Mouse (Mus musculus) forebrain, embryonic 12.5 days (tissue): ENCODE measurements around the gene Dnaja3. TPM values are rescaled to one million over a fixed set of nuclear protein-coding genes. Genes with fewer than 3 reads are reported as not detected.
A peak's percentile ranks its signal among the peaks of the same experiment; 100 is the strongest.

ENCODE experiments used
- ATAC-seq: fragments of 200-750 bp; cut with Nextera tagmentation; 2 replicates; pipeline ENCODE4 v1.8.0; 2017; ENCODE audit warnings: moderate TSS enrichment; ENCODE audit not compliant: low FRiP score
- H3K27ac ChIP-seq: fragments of 300-500 bp; sonication (generic); 2 replicates; pipeline ENCODE4 v1.5.1; 2016; ENCODE audit warnings: mild to moderate bottlenecking
- H3K27me3 ChIP-seq: fragments of 300-500 bp; sonication (generic); 2 replicates; pipeline ENCODE4 v1.6.1; 2016; ENCODE audit warnings: mild to moderate bottlenecking
- H3K36me3 ChIP-seq: fragments of 300-500 bp; sonication (generic); replicated peaks from 2 replicates; pipeline ENCODE4 v1.6.1; 2016; ENCODE audit warnings: mild to moderate bottlenecking
- H3K4me1 ChIP-seq: fragments of 300-500 bp; sonication (generic); 2 replicates; pipeline ENCODE4 v1.6.1; 2016
- H3K4me2 ChIP-seq: fragments of 300-500 bp; sonication (generic); 2 replicates; pipeline ENCODE4 v1.6.1; 2016; ENCODE audit warnings: mild to moderate bottlenecking, moderate library complexity
- H3K4me3 ChIP-seq: fragments of 300-500 bp; sonication (generic); replicated peaks from 2 replicates; pipeline ENCODE4 v1.5.1; 2016; ENCODE audit warnings: mild to moderate bottlenecking
- H3K9ac ChIP-seq: fragments of 300-500 bp; sonication (generic); 2 replicates; pipeline ENCODE4 v1.6.1; 2016; ENCODE audit warnings: mild to moderate bottlenecking
- H3K9me3 ChIP-seq: fragments of 300-500 bp; sonication (generic); 2 replicates; pipeline ENCODE4 v1.6.1; 2016
- WGBS: fragments of 180-500 bp; shearing (Covaris S2); methylation state at CpG from one replicate; pipeline ENCODE4 v1.1.7; 2016; 5-methylcytosine and 5-hydroxymethylcytosine counted together
- polyA plus RNA-seq: library from polyadenylated mRNA; unstranded; fragments of >200 nt; fragmentation: Nextera tagmentation; extraction: Ambion mirVana; gene quantifications from 2 replicates; pipeline ENCODE4 v1.2.1, GENCODE M21; 2016

Dnaja3 gene
- polyA plus RNA-seq, 1 experiment from 2014 or later: 51.4 TPM

- Histone ChIP-seq H3K4me1 (peaks cover 15% of the 10 kb centered on the region), H3K36me3 (peaks cover 74% of the 10 kb centered on the region)
- 89% methylated on average over 5 of the region's 5 CpGs for WGBS
These were observed 28.6 kb upstream of the Dnaja3 start for GRCm38 (mm10) chr16:4611193-4611592.

GRCm38 (mm10) chr16:4611676-4612075 is 28.1 kb upstream of the Dnaja3 start:
- WGBS: 91% methylated on average over 7 of the region's 7 CpGs
- ATAC-seq: no peak

More at GRCm38 (mm10) chr16:4611193-4611592, 28.6 kb upstream of the Dnaja3 start:
- no peaks in the 10 kb centered on the region for H3K9me3 ChIP-seq
- no peak overlapping the region for H3K27ac ChIP-seq
- no peaks in the 10 kb centered on the region for H3K27me3 ChIP-seq
- no peak overlapping the region for H3K9ac ChIP-seq
- ATAC-seq: no peak
- no peak overlapping the region for H3K4me3 ChIP-seq
- no peak overlapping the region for H3K4me2 ChIP-seq

GRCm38 (mm10) chr16:4613736-4614135 is 26.1 kb upstream of the Dnaja3 start:
- 93% methylated on average over 9 of the region's 9 CpGs for WGBS

More at GRCm38 (mm10) chr16:4611676-4612075, 28.1 kb upstream of the Dnaja3 start:
- no peak overlapping the region for H3K27ac ChIP-seq
- H3K9ac ChIP-seq: no peak overlapping the region
- H3K27me3 ChIP-seq: no peaks in the 10 kb centered on the region
- H3K4me2 ChIP-seq: no peak overlapping the region
- no peaks in the 10 kb centered on the region for H3K9me3 ChIP-seq
- H3K36me3 ChIP-seq: peaks cover 76% of the 10 kb centered on the region
- peaks cover 10% of the 10 kb centered on the region for H3K4me1 ChIP-seq
- H3K4me3 ChIP-seq: no peak overlapping the region

GRCm38 (mm10) chr16:4614639-4615038 is 25.1 kb upstream of the Dnaja3 start:
- 90% methylated on average over 3 of the region's 3 CpGs for WGBS
- H3K36me3 ChIP-seq: peaks cover 82% of the 10 kb centered on the region

More at GRCm38 (mm10) chr16:4613736-4614135, 26.1 kb upstream of the Dnaja3 start:
- H3K4me3 ChIP-seq: no peak overlapping the region
- no peaks in the 10 kb centered on the region for H3K27me3 ChIP-seq
- ATAC-seq: no peak
- no peak overlapping the region for H3K27ac ChIP-seq
- no peak overlapping the region for H3K9ac ChIP-seq
- H3K4me1 ChIP-seq: no peaks in the 10 kb centered on the region
- H3K9me3 ChIP-seq: no peaks in the 10 kb centered on the region
- no peak overlapping the region for H3K4me2 ChIP-seq
- H3K36me3 ChIP-seq: peaks cover 86% of the 10 kb centered on the region

GRCm38 (mm10) chr16:4615297-4615696 is 24.5 kb upstream of the Dnaja3 start:
- Histone ChIP-seq H3K4me1 (no peaks in the 10 kb centered on the region), H3K9me3 (no peaks in the 10 kb centered on the region), H3K4me2 (no peak overlapping the region), H3K27me3 (no peaks in the 10 kb centered on the region), H3K36me3 (peaks cover 76% of the 10 kb centered on the region), H3K27ac (no peak overlapping the region), H3K4me3 (no peak overlapping the region), H3K9ac (no peak overlapping the region; the same call in 1 of the 2 replicates)
- 89% methylated on average over 1 of the region's 1 CpGs for WGBS
- ATAC-seq: no peak

More at GRCm38 (mm10) chr16:4614639-4615038, 25.1 kb upstream of the Dnaja3 start:
- no peaks in the 10 kb centered on the region for H3K4me1 ChIP-seq
- no peak overlapping the region for H3K9ac ChIP-seq
- H3K9me3 ChIP-seq: no peaks in the 10 kb centered on the region
- no peak overlapping the region for H3K4me3 ChIP-seq
- no peak for ATAC-seq
- H3K27ac ChIP-seq: no peak overlapping the region
- H3K27me3 ChIP-seq: no peaks in the 10 kb centered on the region
- no peak overlapping the region for H3K4me2 ChIP-seq

- 86% methylated on average over 4 of the region's 4 CpGs for WGBS
- no peak for ATAC-seq
- H3K36me3 ChIP-seq: peaks cover 63% of the 10 kb centered on the region
These were observed 23.0 kb upstream of the Dnaja3 start for GRCm38 (mm10) chr16:4616829-4617228.

GRCm38 (mm10) chr16:4624074-4624473 is 15.7 kb upstream of the Dnaja3 start:
- H3K27me3 ChIP-seq: no peaks in the 10 kb centered on the region
- peaks cover 23% of the 10 kb centered on the region for H3K4me1 ChIP-seq
- H3K27ac ChIP-seq: peak overlapping the region; percentile 80
- H3K4me3 ChIP-seq: peak overlapping the region; percentile 78
- 20% methylated on average over 9 of the region's 9 CpGs for WGBS
- H3K36me3 ChIP-seq: peaks cover 7% of the 10 kb centered on the region; the same call in 1 of the 2 replicates
- peak overlapping the region; percentile 77 for H3K4me2 ChIP-seq
- H3K9me3 ChIP-seq: no peaks in the 10 kb centered on the region
- 0 out of 2 replicates have a peak, but pooled peaks have one; percentile 3 for ATAC-seq
- H3K9ac ChIP-seq: peak overlapping the region; percentile 80

More at GRCm38 (mm10) chr16:4616829-4617228, 23.0 kb upstream of the Dnaja3 start:
- H3K4me3 ChIP-seq: no peak overlapping the region
- no peaks in the 10 kb centered on the region for H3K4me1 ChIP-seq
- H3K27me3 ChIP-seq: no peaks in the 10 kb centered on the region
- no peak overlapping the region for H3K9ac ChIP-seq
- H3K4me2 ChIP-seq: no peak overlapping the region
- no peak overlapping the region for H3K27ac ChIP-seq
- H3K9me3 ChIP-seq: no peaks in the 10 kb centered on the region

- no peaks in the 10 kb centered on the region for H3K27me3 ChIP-seq
- ATAC-seq: peak; percentile 92
- peak within 1 kb of the TSS; percentile 80 for H3K27ac ChIP-seq
- H3K4me2 ChIP-seq: peak within 1 kb of the TSS; percentile 77
- no peaks in the 10 kb centered on the region for H3K9me3 ChIP-seq
- H3K4me3 ChIP-seq: peak within 1 kb of the TSS; percentile 78
- H3K9ac ChIP-seq: peak within 1 kb of the TSS; percentile 80
- peaks cover 5% of the 10 kb centered on the region; the same call in 1 of the 2 replicates for H3K36me3 ChIP-seq
- WGBS: under 1% methylated on average over 56 of the region's 56 CpGs
- H3K4me1 ChIP-seq: peaks cover 23% of the 10 kb centered on the region
These were observed 15.2 kb upstream of the Dnaja3 start, which contains the start of gene Pam16 for GRCm38 (mm10) chr16:4624481-4625110. TSS of gene Pam16 (minus strand) at chr16:4624988.

- H3K36me3 ChIP-seq: peaks cover 13% of the 10 kb centered on the region; the same call in 1 of the 2 replicates
- no peaks in the 10 kb centered on the region for H3K27me3 ChIP-seq
- peaks cover 23% of the 10 kb centered on the region for H3K4me1 ChIP-seq
- H3K4me2 ChIP-seq: no peak overlapping the region
- H3K9me3 ChIP-seq: no peaks in the 10 kb centered on the region
- no peak overlapping the region for H3K27ac ChIP-seq
- H3K9ac ChIP-seq: no peak overlapping the region
- H3K4me3 ChIP-seq: no peak overlapping the region
- 91% methylated on average over 6 of the region's 6 CpGs for WGBS
- no peak for ATAC-seq
These were observed 12.7 kb upstream of the Dnaja3 start for GRCm38 (mm10) chr16:4627105-4627504.

- no peaks in the 10 kb centered on the region for H3K9me3 ChIP-seq
- 88% methylated on average over 9 of the region's 9 CpGs for WGBS
- no peak for ATAC-seq
These were observed 10.8 kb upstream of the Dnaja3 start for GRCm38 (mm10) chr16:4628898-4629419.

GRCm38 (mm10) chr16:4629950-4630349 is 9.8 kb upstream of the Dnaja3 start:
- ATAC-seq: peak; percentile 59; the same call in 1 of the 2 replicates
- WGBS: 21% methylated on average over 6 of the region's 6 CpGs
- Histone ChIP-seq H3K4me1 (peaks cover 5% of the 10 kb centered on the region; the same call in 1 of the 2 replicates), H3K9ac (no peak overlapping the region), H3K4me3 (no peak overlapping the region), H3K4me2 (no peak overlapping the region), H3K27me3 (no peaks in the 10 kb centered on the region), H3K27ac (no peak overlapping the region), H3K36me3 (peaks cover 25% of the 10 kb centered on the region; the same call in 1 of the 2 replicates), H3K9me3 (no peaks in the 10 kb centered on the region)

More at GRCm38 (mm10) chr16:4628898-4629419, 10.8 kb upstream of the Dnaja3 start:
- H3K27ac ChIP-seq: no peak overlapping the region
- H3K4me1 ChIP-seq: peaks cover 9% of the 10 kb centered on the region
- H3K4me3 ChIP-seq: no peak overlapping the region
- H3K9ac ChIP-seq: no peak overlapping the region
- H3K27me3 ChIP-seq: no peaks in the 10 kb centered on the region
- H3K36me3 ChIP-seq: peaks cover 25% of the 10 kb centered on the region; the same call in 1 of the 2 replicates
- no peak overlapping the region for H3K4me2 ChIP-seq

- H3K36me3 ChIP-seq: peaks cover 22% of the 10 kb centered on the region; the same call in 1 of the 2 replicates
- no peaks in the 10 kb centered on the region for H3K4me1 ChIP-seq
- 40% methylated on average over 7 of the region's 7 CpGs for WGBS
- no peak overlapping the region for H3K9ac ChIP-seq
- H3K27ac ChIP-seq: no peak overlapping the region
- H3K27me3 ChIP-seq: no peaks in the 10 kb centered on the region
- H3K4me3 ChIP-seq: no peak overlapping the region
- ATAC-seq: no peak
- H3K9me3 ChIP-seq: no peaks in the 10 kb centered on the region
- no peak overlapping the region for H3K4me2 ChIP-seq
These were observed 7.7 kb upstream of the Dnaja3 start for GRCm38 (mm10) chr16:4632050-4632449.
